Mouse (Mus musculus): Measurements from ENCODE around the gene Usp12. TPM values are rescaled to one million over a fixed set of nuclear protein-coding genes. Genes with fewer than 3 reads are reported as not detected.
A peak's percentile ranks its signal among the peaks of the same experiment; 100 is the strongest.

Gene Usp12
- 10 to 100 TPM; 16.8 to 17.1 TPM for total RNA-seq (2021)
- long read RNA-seq, experiment 1, full-length matches to known transcripts, result 3 of 11 reads
- long read RNA-seq, experiment 1, partial matches to known transcripts, result 6 of 11 reads
- long read RNA-seq, experiment 1, other reads (novel, unspliced or antisense), result 2 of 11 reads
- long read RNA-seq, experiment 2, full-length matches to known transcripts, result 1 of 3 reads
- long read RNA-seq, experiment 2, partial matches to known transcripts, result 0 of 3 reads
- long read RNA-seq, experiment 2, other reads (novel, unspliced or antisense), result 2 of 3 reads

GRCm38 (mm10) chr5:146794853-146795252 lies at the start of gene Usp12:
Usp12 (minus strand) TSS chr5:146795006.
- DNase-seq, result peak; percentile 98 to 99

GRCm38 (mm10) chr5:146844301-146844941 lies 49.6 kb upstream of the Usp12 start:
- DNase-seq, result peak in 1 of 2 experiments; percentile 5

GRCm38 (mm10) chr5:146841996-146842395 lies 47.2 kb upstream of the Usp12 start:
- DNase-seq, result no peak

GRCm38 (mm10) chr5:146841301-146841700 lies 46.5 kb upstream of the Usp12 start:
- no peak for DNase-seq

- DNase-seq, result no peak
These were observed 45.6 kb upstream of the Usp12 start for GRCm38 (mm10) chr5:146840422-146840821.

- DNase-seq, result no peak
These were observed 45.0 kb upstream of the Usp12 start for GRCm38 (mm10) chr5:146839760-146840159.

- DNase-seq, result no peak
These were observed 44.2 kb upstream of the Usp12 start for GRCm38 (mm10) chr5:146838836-146839648.

GRCm38 (mm10) chr5:146837967-146838720 lies 43.3 kb upstream of the Usp12 start:
- DNase-seq, result no peak

GRCm38 (mm10) chr5:146834959-146835358 lies 40.2 kb upstream of the Usp12 start:
- DNase-seq, result no peak

- no peak for DNase-seq
These were observed 38.9 kb upstream of the Usp12 start for GRCm38 (mm10) chr5:146833673-146834201.

- DNase-seq, result peak; percentile 96 to 98
These were observed 38.1 kb upstream of the Usp12 start, which contains the start of gene Rpl21 for GRCm38 (mm10) chr5:146832769-146833448. Rpl21 (plus strand) TSS chr5:146832890.

GRCm38 (mm10) chr5:146832435-146832768 lies 37.6 kb upstream of the Usp12 start:
- DNase-seq, result no peak

- DNase-seq, result no peak
These were observed 34.7 kb upstream of the Usp12 start for GRCm38 (mm10) chr5:146829528-146829927.

- no peak for DNase-seq
These were observed 28.2 kb upstream of the Usp12 start for GRCm38 (mm10) chr5:146823005-146823404.

GRCm38 (mm10) chr5:146818906-146819623 lies 24.3 kb upstream of the Usp12 start:
- DNase-seq, result no peak

GRCm38 (mm10) chr5:146817583-146817982 lies 22.8 kb upstream of the Usp12 start:
- no peak for DNase-seq

GRCm38 (mm10) chr5:146815394-146815793 lies 20.6 kb upstream of the Usp12 start:
- DNase-seq, result no peak

GRCm38 (mm10) chr5:146813421-146813820 lies 18.6 kb upstream of the Usp12 start:
- no peak for DNase-seq

GRCm38 (mm10) chr5:146812866-146813265 lies 18.1 kb upstream of the Usp12 start:
- DNase-seq, result no peak

- no peak for DNase-seq
These were observed 15.1 kb upstream of the Usp12 start for GRCm38 (mm10) chr5:146809951-146810350.

- DNase-seq, result peak in 1 of 2 experiments; percentile 44
These were observed 11.2 kb upstream of the Usp12 start for GRCm38 (mm10) chr5:146806004-146806430.
